Mouse (Mus musculus) urinary bladder, postnatal 10 days (tissue): ENCODE results near the gene Nfs1.
"Not testable (repeated sequence)": the region's sequence is repeated elsewhere in the genome, so short reads cannot be mapped to it uniquely, and the experiment has no call there.

Experiments
- DNase-seq: peaks from one replicate; pipeline ENCODE4 v3.0.0; 2022; ENCODE audit warnings: low spot score

The Nfs1 gene

GRCm38 (mm10) chr2:156145486-156146130 lies 1.6 kb upstream of the Nfs1 start:
- DNase-seq = no peak

GRCm38 (mm10) chr2:156143367-156143766 lies 619 bp downstream of the Nfs1 start:
- DNase-seq = no peak

GRCm38 (mm10) chr2:156142820-156143219 lies 1.2 kb downstream of the Nfs1 start:
- no peak for DNase-seq

- no peak for DNase-seq
Observed at GRCm38 (mm10) chr2:156135695-156136094, 8.3 kb downstream of the Nfs1 start.

GRCm38 (mm10) chr2:156134161-156134560 lies 9.8 kb downstream of the Nfs1 start:
- DNase-seq = no peak

GRCm38 (mm10) chr2:156126992-156127391 lies 17.0 kb downstream of the Nfs1 start, which contains the start of gene Gm28036:
TSS of gene Gm28036 (minus strand) at chr2:156127092.
- no peak for DNase-seq

- DNase-seq = no peak
Observed at GRCm38 (mm10) chr2:156123731-156124130, 20.3 kb downstream of the Nfs1 start.

- no peak for DNase-seq
Observed at GRCm38 (mm10) chr2:156119566-156119965, 24.4 kb downstream of the Nfs1 start.

- not testable (repeated sequence) for DNase-seq
Observed at GRCm38 (mm10) chr2:156112080-156112423, 31.9 kb downstream of the Nfs1 start.

GRCm38 (mm10) chr2:156111358-156112079 lies 32.5 kb downstream of the Nfs1 start, which contains the start of the genes Cpne1 and Rbm12:
TSS of gene Cpne1 (minus strand) at chr2:156111965.
TSS of gene Rbm12 (minus strand) at chr2:156111978.
- DNase-seq = peak; percentile 59

GRCm38 (mm10) chr2:156110627-156111357 lies 33.2 kb downstream of the Nfs1 start:
- no peak for DNase-seq

GRCm38 (mm10) chr2:156091926-156092325 lies 52.1 kb downstream of the Nfs1 start:
- DNase-seq = no peak

- DNase-seq = no peak
Observed at GRCm38 (mm10) chr2:156089799-156090198, 54.2 kb downstream of the Nfs1 start.

GRCm38 (mm10) chr2:156087391-156088110 lies 56.4 kb downstream of the Nfs1 start:
- no peak for DNase-seq

- DNase-seq = no peak
Observed at GRCm38 (mm10) chr2:156084541-156084940, 59.4 kb downstream of the Nfs1 start.

GRCm38 (mm10) chr2:156080391-156080790 lies 63.6 kb downstream of the Nfs1 start:
- no peak for DNase-seq

- no peak for DNase-seq
Observed at GRCm38 (mm10) chr2:156079674-156080073, 64.3 kb downstream of the Nfs1 start.

- no peak for DNase-seq
Observed at GRCm38 (mm10) chr2:156079183-156079560, 64.8 kb downstream of the Nfs1 start.

- no peak for DNase-seq
Observed at GRCm38 (mm10) chr2:156078421-156079182, 65.4 kb downstream of the Nfs1 start.

GRCm38 (mm10) chr2:156077461-156077860 lies 66.5 kb downstream of the Nfs1 start:
- DNase-seq = no peak

- DNase-seq = no peak
Observed at GRCm38 (mm10) chr2:156073725-156074124, 70.3 kb downstream of the Nfs1 start.
